Mouse (Mus musculus) layer of hippocampus, postnatal 36 days (tissue): ENCODE data around the gene Qprt. TPM values are rescaled to one million over a fixed set of nuclear protein-coding genes. Genes with fewer than 3 reads are reported as not detected.

ENCODE experiments used
- DNase-seq, 2 experiments: peaks; one replicate each; pipeline ENCODE4 v3.0.0; 2022
- total RNA-seq, 2 experiments: library from RNA; stranded (reverse); gene quantifications; 2 replicates each; pipeline ENCODE4 v1.2.3; 2021

Gene Qprt
- total RNA-seq, 2 experiments from 2014 or later = 0.32 to 0.66 TPM

DNA sequence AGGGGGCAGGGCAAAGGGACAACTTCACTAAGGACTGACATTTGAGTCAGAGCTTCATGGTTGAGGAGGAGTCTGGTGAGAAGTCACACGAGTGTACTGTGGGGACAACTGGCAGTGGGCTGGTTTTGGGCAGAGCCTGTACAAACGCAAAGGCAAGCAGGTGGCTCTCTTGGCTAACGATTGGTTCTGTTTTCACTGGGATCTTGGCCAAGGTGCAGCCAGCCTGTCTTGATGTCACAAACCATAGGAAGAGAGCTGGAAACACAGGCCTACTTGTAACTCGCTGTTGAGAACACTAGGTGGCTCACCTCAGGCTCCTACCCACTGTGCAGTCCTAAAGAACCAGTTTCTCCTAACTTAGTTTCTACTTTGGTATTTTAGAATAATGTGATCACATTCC, 7.6 kb upstream of the Qprt start:
- peak; percentile 55 to 68 for DNase-seq

DNA sequence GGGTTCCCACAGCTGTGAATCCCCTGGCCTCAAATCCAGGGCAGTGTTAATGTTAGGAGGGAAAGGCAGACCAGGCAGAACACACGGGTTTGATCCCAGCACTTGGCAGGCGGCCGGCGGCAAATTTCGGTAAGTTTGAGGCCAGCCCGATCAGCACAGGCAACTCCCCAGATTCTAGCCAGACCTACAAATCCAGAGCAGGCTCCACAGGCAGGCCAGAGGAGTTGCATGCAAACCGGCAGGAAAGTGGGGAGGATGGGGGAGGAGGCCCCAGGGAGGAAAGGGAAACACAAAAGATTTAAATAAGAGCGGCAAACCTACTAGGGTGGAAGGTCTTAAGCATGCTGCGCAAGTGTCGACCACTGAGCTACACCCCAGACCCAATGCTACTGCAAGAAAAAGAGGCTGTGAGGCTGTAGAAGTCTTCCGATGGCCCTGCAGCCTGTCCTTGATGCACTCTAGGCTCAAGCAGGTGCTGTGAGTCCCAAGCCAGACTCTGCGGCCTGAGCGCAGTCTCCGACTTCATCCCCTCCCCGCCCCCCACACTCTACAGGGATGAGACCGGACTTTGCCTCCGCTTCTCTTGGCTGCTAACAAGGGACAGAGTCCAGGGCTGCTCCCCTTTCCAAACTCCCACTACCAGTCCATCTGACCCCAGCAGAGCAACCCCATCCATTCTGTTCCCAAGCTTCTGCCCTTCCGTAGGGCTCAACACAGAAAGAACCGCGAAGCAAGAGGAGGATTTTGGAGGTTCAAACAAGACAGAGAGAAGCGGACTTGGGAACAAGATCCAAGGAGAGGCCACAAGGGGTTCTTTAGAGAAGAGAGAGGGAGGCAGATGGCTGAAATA, 740 bp downstream of the Qprt start:
- DNase-seq = no peak

DNA sequence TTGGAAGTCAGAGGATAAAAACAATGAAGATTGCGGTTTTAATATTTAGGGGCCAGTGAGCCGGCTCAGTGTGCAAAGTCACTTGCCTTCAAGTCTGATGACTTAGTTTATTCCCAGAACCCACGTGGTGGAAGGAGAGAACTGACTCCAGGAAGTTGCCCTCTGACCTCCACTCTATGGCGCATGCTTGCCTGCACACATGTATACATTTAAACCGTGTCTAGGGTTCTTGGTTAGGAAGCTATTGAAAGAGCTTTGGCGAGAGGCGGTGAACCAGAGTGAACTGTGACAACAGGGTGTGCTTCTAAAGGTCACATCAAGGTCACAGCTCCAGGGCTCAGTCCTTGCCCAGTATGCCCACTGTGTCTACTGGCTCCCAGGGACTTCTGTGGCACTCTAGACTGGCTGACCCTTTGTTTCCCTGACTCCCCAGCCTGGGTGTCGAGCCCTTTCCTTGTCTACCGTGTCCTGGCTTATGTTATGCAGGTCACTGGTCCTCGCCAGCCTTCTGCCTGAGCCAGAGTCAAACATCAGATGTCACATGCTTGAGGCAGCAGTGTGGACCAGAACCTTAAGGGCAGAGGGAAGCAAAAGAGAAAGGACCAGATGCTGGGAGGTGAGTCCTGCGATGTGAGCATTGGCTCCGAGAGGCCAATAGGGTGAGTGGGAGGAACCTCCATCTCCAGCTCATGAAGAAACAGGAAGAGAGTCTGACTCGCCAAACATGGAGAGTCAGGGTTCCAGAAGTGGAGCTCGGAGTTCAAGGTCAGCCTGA, 3.2 kb downstream of the Qprt start:
- DNase-seq = no peak

DNA sequence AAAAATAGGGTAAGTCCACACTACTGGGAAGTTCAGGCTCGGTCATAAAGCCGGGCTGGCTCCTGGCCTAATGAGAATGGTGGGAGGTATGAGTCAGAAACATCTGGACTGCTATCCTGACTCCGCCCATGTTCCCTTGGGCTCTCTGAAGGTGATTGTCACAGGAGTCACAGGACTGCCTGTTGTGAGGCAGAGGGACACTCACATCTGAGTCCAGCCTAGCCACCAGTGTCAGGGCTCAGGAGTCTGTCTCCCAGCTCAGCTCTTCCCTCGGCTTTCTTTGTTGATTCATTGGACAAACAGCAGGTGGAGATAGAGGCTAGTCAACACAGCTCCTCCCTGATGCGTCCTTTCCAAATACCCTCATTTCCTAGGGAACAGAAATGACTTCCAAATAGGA, 4.1 kb downstream of the Qprt start:
- DNase-seq = no peak

DNA sequence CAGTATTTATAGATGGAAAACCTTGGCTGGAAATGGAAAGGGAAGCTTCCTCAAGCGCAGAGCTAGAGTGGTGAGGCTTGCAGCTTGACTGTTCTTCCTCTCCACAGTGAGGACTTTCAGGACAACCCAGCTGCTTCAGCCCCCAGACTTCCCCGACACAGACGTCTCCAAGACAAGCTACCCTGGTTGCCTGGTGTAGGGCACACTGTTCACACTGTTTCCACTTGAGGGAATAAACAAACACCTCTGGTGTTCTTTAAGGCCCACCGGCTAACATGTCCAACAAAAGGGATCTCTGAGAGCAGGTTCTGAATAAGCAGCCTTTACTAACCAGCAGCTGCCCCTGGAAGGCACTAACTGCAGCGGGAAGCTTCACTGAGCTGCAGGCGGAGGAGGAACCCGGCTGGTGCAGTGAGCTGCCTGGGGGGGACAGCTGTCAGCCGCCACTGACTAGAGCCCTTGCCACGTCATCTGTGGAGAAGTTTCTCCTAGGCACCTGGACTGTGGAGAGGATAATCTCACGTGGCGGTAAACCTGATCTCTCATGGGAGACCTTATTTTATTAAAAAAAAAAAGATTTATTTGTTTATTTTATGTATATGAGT, 5.6 kb downstream of the Qprt start:
- DNase-seq = peak in 1 of 2 experiments; percentile 34

DNA sequence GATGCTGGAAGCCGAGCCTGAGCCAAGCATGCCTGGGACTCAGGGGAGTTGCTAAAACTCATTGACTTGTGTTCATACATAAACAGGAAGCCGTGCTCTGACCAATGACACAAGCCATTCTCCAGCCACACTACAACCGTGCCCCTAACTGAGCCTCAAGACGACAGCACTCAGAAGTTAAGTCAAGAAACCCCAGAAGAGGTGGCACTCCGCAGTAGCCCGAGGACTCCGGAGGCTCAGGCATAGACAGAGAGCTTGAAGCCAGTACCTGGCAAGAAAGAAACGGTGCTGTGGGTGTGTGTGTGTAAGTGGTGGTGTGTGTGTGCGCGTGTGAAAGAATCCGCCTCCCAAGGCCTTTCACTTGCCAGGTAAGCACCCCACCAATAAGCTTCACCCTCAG, 7.1 kb downstream of the Qprt start:
- DNase-seq = no peak

DNA sequence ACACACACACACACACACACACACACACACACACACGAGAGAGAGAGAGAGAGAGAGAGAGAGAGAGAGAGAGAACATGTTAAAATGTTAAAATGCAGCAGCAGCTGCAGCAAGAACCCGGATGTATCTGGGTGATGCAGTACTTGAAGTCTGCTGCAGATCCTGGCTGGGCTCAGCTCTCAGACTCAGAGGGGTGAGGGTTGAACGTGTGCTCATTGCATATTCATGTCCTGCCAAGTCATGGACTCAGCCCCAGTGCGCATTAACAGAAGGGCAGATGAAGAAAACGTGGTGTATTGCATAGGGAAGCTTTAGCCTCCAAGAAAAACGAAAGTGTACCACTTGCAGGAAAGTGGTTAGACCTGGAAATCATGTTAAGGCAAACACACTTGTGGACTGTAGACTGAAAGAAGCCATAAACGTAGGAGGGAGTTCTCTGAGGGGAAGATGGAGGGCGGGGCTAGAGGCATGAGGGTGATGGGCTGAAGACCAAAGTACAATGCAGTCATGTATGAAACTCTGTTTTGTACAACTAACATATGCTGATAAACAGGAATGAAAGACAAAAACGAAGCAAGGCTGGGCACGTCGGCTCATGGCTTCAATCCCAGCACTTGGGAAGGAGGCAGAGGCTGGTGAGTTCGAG, 8.3 kb downstream of the Qprt start:
- DNase-seq = no peak

DNA sequence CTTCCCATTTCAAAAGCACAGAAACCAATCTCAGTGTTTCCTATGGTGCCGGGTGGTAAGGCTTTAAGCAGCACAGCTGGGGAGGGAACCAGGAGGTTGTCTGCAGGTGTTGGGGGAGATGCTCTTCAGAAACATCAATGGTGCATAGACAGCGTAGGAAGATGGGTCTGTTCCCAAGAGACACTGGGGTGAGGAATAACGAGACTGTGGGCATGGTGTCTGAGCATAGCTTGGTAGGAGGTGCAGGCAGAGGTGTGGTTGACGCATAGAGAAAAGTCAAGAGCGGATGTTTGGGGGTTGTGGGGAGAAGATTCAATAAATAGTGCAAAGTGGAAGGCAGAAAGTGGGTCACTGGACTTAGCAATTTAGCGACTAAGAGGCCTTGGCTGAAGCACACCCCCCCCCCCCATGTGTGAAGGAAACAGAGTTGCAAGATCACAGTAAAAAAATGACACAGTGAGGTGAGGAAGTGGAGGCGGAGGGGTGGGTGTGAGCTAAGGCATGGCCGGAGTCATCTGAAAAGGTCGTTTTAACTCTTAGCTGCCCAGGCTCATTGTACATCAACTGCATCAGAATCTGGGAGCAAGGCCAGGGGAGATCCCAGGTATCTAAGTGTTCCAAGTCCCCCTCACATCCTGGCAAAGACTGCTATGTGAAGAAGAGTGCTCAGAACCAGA, 9.0 kb downstream of the Qprt start:
- DNase-seq = no peak

DNA sequence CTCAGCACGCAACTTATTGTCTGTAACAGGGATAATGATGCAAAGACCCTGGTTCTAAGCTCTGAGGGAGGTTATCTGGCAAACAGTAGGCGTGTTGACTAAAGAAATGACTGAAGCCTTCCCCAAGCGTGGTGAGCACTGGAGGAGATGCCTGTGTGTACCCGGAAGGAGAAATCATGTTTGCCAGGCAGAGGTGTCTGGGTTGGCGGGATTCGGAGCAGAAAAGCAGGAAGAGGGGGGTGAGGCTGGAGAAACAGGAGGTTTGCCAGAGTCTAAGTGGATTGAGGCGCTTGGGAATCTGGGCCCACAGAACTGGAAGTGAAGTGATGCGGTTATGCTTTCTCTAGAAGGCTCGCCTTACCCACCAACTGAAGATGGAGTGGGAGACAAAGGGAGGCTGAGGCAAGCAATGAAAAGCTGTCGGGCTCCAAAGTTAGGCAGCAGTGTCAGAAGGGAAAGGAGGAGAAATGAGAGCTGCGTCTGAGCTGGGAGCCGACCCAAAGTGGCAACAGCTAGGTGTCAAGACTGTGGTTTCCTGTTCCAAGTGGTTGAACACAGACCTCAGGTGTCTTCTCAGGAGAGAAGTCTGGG, 9.7 kb downstream of the Qprt start:
- no peak for DNase-seq

DNA sequence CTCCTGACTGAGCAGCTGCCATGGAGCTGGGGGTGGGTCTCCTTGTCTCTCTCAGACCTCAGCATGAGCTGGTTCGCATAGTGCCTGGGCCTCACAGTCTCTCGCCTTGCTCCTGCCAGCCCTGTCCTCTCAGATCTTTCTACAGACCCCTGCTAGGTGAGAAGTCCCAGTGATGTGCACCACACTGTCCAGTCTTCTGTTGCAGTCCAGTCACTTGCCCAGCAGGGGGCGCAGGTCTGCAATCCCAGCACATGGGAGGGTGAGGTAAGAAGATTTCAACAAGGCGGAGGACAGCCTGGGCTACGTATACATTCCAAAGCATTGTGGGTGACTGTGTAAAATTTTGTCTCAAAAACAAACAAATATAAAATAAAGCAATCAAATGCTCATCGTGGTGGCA, 10.6 kb downstream of the Qprt start:
- peak in 1 of 2 experiments; percentile 47 for DNase-seq

DNA sequence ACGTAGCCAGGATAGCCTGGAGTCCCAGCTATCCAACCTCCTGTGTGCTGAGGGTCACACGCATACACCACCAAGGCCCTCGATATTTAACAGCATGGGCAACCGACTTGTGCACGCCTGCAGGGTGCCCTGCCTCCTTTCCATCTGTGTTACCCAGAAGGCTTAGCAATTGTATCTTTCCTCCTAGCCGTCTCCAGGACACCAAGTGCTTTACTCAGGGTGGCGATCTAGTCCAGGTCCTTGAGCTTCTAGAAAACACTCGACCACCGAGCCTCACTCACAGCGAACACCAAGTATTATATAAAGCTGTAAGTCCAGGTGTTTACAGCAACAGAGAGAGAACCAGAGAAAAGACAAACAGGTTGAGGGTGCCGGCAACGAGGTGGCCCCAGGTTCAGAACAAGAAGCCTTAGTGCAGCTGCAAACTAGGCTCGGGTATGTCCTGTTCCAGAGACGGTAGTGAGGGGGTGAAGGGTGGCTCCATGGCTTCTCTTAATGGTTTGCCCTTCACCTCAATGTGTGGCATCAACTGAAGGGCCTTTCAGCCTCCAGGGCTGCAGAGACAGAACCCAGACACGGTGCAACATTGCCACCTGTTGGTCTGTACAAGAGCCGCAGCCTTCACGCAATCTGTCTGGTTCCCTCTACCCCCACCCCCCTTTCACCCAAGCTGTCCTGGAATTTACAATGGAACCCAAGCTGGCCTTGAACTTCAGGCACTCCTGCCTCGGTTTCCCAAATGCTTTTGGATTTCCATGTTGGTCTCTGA, 11.6 kb downstream of the Qprt start:
- peak; percentile 73 to 75 for DNase-seq

DNA sequence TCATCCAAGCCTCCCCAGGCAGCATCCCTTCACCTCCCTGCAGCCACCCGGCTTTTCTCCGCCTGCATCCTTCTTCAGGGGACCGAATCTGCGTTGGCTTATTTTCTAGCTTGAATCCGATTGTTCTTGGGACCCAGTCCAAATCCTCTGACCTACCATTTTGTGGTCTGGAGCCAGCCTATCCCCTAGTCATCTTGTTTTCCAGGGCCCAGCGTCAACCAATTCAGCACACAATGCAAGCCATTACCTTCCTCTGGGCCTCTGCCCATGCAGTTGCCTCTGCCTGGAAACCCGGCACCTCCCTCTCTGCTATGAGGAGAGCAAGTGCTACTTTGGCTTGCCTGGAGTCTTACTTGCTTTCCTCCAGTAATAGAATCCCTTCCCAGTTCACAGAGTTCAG, 16.5 kb downstream of the Qprt start:
- DNase-seq = no peak

DNA sequence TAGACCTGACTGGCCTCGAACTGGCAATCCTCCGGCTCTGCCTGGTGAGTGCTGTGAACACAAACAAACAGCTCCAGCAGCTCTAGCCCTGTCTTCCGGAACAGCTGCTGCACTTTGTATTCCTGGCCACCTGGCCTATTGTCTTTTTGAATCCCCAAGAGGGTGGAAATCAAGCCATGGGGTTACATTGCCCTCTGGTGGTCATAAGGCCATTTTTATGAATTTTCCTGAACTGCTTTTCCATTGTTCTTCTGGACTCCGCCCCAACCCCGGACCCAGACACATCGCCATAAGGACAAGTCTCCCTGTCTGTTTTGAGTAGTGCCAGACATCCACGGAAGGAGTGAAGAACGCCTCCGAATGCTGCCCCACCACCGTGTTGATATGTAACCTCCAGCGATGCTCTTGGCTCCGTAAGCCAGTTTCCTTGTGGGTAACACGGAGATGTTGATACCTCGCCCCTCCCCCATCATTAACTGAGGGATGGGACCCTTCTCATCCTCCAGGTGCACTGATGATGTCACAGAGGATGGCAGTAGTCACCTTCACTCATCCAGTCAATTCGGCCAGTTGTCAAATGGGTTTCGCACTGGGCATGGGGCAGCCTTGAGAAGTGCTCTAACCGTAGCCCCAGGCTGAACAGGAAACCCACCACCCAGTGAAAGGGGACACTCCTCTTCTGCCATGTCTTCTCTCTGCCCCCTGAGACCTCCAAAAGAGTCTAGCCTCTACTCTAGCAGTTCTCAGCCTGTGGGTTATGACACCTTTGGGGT, 17.3 kb downstream of the Qprt start:
- peak; percentile 67 to 73 for DNase-seq

DNA sequence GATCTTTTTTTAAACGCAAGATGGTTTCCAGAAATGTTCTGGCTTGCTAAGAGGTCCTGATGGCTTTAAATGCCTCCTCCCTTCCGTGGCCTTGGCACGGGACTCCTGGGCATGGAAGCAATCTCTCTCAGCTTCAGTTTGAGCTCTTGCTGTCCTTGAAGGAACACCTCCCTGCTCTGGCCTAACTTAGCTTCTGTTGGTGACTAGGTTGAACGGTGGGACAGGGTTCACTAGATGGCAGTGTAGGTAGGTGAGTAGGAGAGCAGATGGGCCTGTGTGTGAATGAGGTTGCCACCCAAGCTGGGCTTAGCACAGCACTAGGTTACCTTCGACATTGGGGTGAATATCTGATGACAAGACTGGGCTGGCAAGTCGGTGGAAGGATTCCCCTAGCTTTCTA, 18.1 kb downstream of the Qprt start:
- no peak for DNase-seq

DNA sequence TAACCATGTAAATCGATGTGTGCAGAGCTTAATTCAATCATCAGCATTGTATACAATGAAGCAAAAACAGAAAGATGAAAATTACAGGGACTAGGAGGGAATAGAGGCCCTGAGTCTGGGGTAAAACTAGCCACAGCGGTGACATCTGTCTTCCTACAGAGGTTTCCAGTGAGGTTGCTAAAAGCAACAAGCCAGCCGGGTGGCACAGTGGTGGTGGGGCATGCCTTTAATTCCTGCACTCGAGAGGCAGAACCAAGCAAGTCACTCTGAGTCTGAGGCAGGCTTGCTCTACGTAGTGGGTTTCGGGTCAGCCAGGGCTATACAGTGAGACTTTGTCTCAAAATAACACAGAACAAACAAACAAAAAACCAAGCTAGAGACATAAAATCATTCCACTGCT, 19.9 kb downstream of the Qprt start:
- no peak for DNase-seq

DNA sequence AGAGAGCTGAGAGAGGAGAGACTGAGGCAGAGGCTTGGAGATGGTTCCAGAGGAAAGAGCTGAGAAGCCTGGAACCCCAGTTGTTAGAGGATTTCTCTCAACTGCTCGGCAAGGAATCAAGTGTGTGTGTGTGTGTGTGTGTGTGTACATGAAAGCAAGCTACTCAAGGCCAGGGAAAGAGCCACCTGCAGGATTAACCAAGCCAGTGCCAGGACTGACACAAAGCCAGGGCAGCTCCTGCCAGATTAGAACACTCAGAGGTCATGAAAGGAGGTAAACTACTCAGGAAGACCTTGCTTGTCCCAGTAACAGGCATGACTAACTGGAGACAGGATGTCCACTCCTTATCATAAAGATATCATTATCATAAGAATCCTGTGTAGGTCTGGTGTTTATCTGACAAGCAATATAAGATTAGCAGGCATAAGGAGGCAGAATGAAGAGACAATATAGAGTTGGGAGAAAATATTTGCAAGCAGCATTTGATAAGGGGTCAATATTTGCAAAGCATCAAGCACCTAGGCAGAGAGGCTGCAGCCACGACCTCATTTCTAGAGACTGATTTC, 20.5 kb downstream of the Qprt start:
- DNase-seq = no peak

DNA sequence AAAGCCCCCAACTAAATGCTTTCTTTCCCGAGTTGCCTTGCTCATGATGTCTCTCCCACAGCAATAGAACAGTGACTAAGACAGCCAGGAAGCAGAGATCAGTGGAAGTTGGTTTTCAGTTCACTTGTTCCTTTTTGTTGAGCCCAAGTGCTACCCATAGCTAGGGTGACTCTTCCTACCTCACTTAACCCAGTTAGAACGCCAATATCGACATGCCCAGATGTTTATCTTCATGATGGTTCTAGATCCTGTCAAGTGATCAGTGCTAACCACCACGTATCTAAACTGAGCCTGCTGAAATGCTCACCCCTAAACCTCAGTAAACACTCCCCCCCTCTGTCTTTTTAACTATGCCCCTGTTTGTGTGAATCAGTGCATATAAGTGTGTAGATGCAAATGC, 22.5 kb downstream of the Qprt start:
- no peak for DNase-seq

DNA sequence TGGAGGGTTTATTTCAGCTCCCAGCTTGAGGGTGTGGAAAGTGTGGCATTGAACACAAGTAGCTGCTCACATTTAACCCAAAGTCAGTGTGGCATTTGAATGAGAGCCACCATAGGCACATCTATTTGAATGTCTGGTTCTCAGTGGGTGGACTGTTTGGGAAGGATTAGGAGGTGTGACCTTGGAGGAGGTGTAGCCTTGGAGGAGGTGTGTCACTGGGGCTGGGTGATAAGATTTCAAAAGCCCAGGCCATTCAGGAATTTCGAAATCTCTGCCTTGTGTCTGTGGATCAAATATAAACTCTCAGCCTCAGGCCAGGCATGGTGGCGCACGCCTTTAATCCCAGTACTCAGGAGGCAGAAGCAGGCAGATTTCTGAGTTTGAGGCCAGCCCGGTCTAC, 23.1 kb downstream of the Qprt start:
- DNase-seq = no peak

DNA sequence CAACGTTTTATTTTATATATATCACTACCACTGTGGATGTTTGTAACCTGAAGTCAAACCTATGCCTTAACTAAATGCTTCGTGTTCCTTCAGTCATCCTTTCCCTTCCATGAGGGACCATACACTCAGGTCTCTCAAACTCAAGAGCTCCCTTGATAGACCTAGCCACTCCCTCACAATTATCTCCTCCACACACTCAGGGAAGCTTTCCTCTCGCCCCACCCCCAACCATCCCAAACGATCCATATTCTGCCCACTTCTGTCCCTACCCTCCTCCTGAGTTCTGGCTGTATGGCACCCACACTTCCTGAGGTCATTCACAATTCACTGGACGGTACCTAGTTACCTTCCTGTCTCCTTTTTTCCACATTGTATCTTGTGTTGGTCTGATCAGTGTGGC, 23.5 kb downstream of the Qprt start:
- no peak for DNase-seq

DNA sequence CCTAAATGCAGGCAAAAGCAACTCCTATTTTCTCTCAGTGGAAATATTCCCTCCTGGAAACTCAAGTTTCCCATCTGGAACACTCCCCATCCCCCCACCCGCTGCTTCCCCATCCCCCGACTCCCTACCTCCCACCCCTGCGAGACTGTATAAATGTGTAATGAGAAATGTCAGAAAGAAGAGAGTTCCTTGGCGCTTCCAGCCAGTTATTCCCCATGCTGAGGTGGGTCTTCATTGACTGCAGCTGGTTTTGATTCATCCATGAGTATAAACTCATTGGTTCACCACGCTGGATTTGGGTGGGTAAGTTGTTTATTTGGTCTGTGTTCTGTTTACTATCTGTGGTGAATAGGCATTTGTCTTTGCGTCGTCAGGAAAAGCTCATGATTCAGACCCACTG, 25.6 kb downstream of the Qprt start:
- DNase-seq = no peak
